Mouse (Mus musculus) ES-E14 (cell line): ENCODE results near the gene Tbc1d20.
"Not testable (repeated sequence)": the region's sequence is repeated elsewhere in the genome, so short reads cannot be mapped to it uniquely, and the experiment has no call there.

ENCODE experiments used
- CHD2 ChIP-seq: IDR thresholded peaks from 2 replicates; pipeline ENCODE4 v1.6.1; 2014; ENCODE audit warnings: mild to moderate bottlenecking, low read depth, low read length, inconsistent platforms
- HCFC1 ChIP-seq: IDR thresholded peaks from 2 replicates; pipeline ENCODE4 v1.6.1; 2012; ENCODE audit warnings: low read length, inconsistent platforms, borderline replicate concordance; ENCODE audit not compliant: insufficient read depth
- MAFK ChIP-seq: IDR thresholded peaks from 2 replicates; pipeline ENCODE4 v1.6.1; 2014; ENCODE audit warnings: mild to moderate bottlenecking, low read depth, low read length, inconsistent platforms; ENCODE audit not compliant: insufficient read depth
- ZC3H11A ChIP-seq: IDR thresholded peaks from 2 replicates; pipeline ENCODE4 v1.6.1; 2012; ENCODE audit warnings: low read depth, mild to moderate bottlenecking, inconsistent platforms, low read length, borderline replicate concordance

DNA sequence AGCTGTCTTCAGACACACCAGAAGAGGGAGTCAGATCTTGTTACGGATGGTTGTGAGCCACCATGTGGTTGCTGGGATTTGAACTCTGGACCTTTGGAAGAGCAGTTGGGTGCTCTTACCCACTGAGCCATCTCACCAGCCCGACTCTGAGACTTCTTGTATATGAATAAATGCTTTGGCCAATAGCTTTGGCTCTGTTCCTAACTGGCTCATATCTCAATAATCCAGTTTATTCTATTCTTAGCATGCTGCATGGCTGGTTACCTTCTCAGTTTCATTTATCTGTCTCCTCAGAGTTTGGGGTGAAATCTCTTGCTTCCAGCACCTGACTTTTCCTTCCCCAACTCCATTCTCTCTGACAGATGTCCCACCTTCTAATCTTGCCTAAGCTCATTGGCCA, 4.0 kb upstream of the Tbc1d20 start:
- not testable (repeated sequence) for TF ChIP-seq CHD2, HCFC1, ZC3H11A, MAFK
